Mouse (Mus musculus) kidney, embryonic 14.5 days (tissue): ENCODE data around the gene Gpalpp1. TPM values are rescaled to one million over a fixed set of nuclear protein-coding genes. Genes with fewer than 3 reads are reported as not detected.

Experiments used
- ATAC-seq: fragments of 200-750 bp; cut with Nextera tagmentation; 2 replicates; pipeline ENCODE4 v1.8.0; 2017; ENCODE audit warnings: moderate number of reproducible peaks, mild to moderate bottlenecking, moderate TSS enrichment, moderate library complexity; ENCODE audit not compliant: low FRiP score, low TSS enrichment
- H3K27ac ChIP-seq: fragments of 300-500 bp; sonication (generic); 2 replicates; pipeline ENCODE4 v1.5.1; 2014; ENCODE audit warnings: low read depth, mild to moderate bottlenecking, low read length, moderate library complexity, mixed read lengths
- H3K27me3 ChIP-seq: fragments of 300-500 bp; sonication (generic); 2 replicates; pipeline ENCODE4 v1.6.1; 2014; ENCODE audit warnings: mild to moderate bottlenecking, low read length; ENCODE audit not compliant: control insufficient read depth, insufficient read depth
- H3K36me3 ChIP-seq: fragments of 300-500 bp; sonication (generic); 2 replicates; pipeline ENCODE4 v1.6.1; 2014; ENCODE audit warnings: low read length, mixed read lengths; ENCODE audit not compliant: control insufficient read depth, insufficient read depth
- H3K4me1 ChIP-seq: fragments of 300-500 bp; sonication (generic); 2 replicates; pipeline ENCODE4 v1.6.1; 2014; ENCODE audit warnings: low read length, mixed read lengths; ENCODE audit not compliant: control insufficient read depth, insufficient read depth
- H3K4me2 ChIP-seq: fragments of 300-500 bp; sonication (generic); replicated peaks from 2 replicates; pipeline ENCODE4 v1.6.1; 2014; ENCODE audit warnings: low read depth, mild to moderate bottlenecking, low read length
- H3K4me3 ChIP-seq: fragments of 300-500 bp; sonication (generic); 2 replicates; pipeline ENCODE4 v1.5.1; 2014; ENCODE audit warnings: mild to moderate bottlenecking, low read length
- H3K9ac ChIP-seq: fragments of 300-500 bp; sonication (generic); 2 replicates; pipeline ENCODE4 v1.6.1; 2014; ENCODE audit warnings: low read depth, mild to moderate bottlenecking, low read length, moderate library complexity
- H3K9me3 ChIP-seq: fragments of 300-500 bp; sonication (generic); 2 replicates; pipeline ENCODE4 v1.6.1; 2016; ENCODE audit warnings: low read length; ENCODE audit not compliant: control insufficient read depth
- WGBS: fragments of 180-500 bp; shearing (Covaris S2); extraction: QIAGEN DNeasy Blood & Tissue Kit; methylation state at CpG from one replicate; pipeline ENCODE4 v1.1.7; 2014; 5-methylcytosine and 5-hydroxymethylcytosine counted together
- polyA plus RNA-seq: library from polyadenylated mRNA; unstranded; fragments of >200 nt; fragmentation: Nextera tagmentation; extraction: Ambion mirVana; gene quantifications from 2 replicates; pipeline ENCODE4 v1.2.1, GENCODE M21; 2014

Gene Gpalpp1
- 8.5 and 13.3 TPM in 2 replicates for polyA plus RNA-seq

DNA sequence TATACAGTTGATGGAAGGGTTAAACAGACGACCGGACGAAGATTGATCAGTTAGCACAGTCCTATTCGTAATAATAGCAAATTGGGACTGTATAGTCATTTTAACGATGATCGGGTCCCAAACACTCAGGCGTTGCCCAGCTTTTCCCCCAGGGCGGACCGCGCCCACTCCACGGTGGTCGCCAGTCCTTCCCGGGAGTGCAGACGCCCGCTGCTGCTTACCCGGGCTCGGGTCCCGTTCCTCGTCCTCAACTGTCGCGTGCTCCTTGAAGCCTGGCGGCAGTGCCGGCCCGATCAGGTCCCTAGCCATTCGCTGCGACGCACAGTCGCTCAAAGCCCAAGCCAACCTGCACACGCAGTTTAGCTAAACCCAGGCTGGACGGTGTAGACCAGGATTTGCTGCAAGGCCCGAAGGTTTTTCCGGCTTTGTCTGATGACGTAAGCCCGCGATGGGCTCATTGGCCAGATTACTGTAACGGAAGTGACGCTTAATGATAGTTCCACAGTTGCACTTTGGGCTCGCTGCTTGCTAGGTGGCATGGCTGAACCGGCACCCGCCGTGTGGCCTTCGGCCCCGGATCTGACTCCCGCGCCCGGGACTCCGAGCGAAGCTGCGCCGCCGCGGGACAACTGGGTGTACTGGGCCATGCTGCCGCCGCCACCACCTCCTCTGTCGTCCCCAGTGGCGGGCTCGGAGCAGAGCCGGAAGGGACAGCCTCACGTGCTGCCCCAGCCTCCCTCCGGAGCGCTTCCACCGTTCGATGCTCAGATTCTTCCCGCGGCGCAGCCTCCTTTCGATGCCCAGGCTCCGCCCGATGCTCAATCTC lies at the start of gene Gpalpp1, which contains the start of gene Nufip1:
TSS of gene Gpalpp1 (minus strand) at position 365 of the 826 bp plus-strand sequence.
TSS of gene Nufip1 (plus strand) at position 496 of the 826 bp plus-strand sequence.
- WGBS, result under 1% methylated on average over 69 of the region's 69 CpGs
- no peaks in the 10 kb centered on the region for H3K27me3 ChIP-seq

GRCm38 (mm10) chr14:76158192-76158785 lies 47.7 kb upstream of the Gpalpp1 start:
- Histone ChIP-seq H3K4me1 (no peaks in the 10 kb centered on the region), H3K9ac (no peak overlapping the region), H3K36me3 (no peaks in the 10 kb centered on the region), H3K27ac (no peak overlapping the region), H3K4me3 (no peak overlapping the region), H3K27me3 (no peaks in the 10 kb centered on the region), H3K4me2 (no peak overlapping the region), H3K9me3 (no peaks in the 10 kb centered on the region)
- 67% methylated on average over 5 of the region's 5 CpGs for WGBS
- no peak for ATAC-seq

More for the DNA sequence above, at the start of gene Gpalpp1, which contains the start of gene Nufip1:
- Histone ChIP-seq H3K9ac (peak within 1 kb of the TSS; percentile 77), H3K27ac (peak within 1 kb of the TSS; percentile 70), H3K9me3 (no peaks in the 10 kb centered on the region), H3K4me2 (peak within 1 kb of the TSS; percentile 85), H3K4me3 (peak within 1 kb of the TSS; percentile 85), H3K36me3 (peaks cover 28% of the 10 kb centered on the region), H3K4me1 (peaks cover 11% of the 10 kb centered on the region; the same call in 1 of the 2 replicates)
- peak; percentile 98 for ATAC-seq

GRCm38 (mm10) chr14:76153828-76154227 lies 43.3 kb upstream of the Gpalpp1 start:
- Histone ChIP-seq H3K4me2 (peak overlapping the region; percentile 65; the same call in 1 of the 2 replicates), H3K27ac (no peak overlapping the region), H3K4me3 (no peak overlapping the region), H3K4me1 (0 out of 2 replicates have a peak, but pooled peaks cover 4% of the 10 kb centered on the region), H3K36me3 (no peaks in the 10 kb centered on the region), H3K27me3 (no peaks in the 10 kb centered on the region), H3K9ac (no peak overlapping the region), H3K9me3 (no peaks in the 10 kb centered on the region)
- no peak for ATAC-seq
- WGBS, result 31% methylated on average over 6 of the region's 6 CpGs

GRCm38 (mm10) chr14:76153003-76153675 lies 42.6 kb upstream of the Gpalpp1 start:
- 0 out of 2 replicates have a peak, but pooled peaks cover 4% of the 10 kb centered on the region for H3K4me1 ChIP-seq
- peak overlapping the region; percentile 65 for H3K4me2 ChIP-seq
- H3K27ac ChIP-seq, result peak overlapping the region; percentile 64
- ATAC-seq, result peak; percentile 28
- H3K9ac ChIP-seq, result peak overlapping the region; percentile 45; the same call in 1 of the 2 replicates
- no peaks in the 10 kb centered on the region for H3K36me3 ChIP-seq
- no peaks in the 10 kb centered on the region for H3K9me3 ChIP-seq
- H3K4me3 ChIP-seq, result peak overlapping the region; percentile 79
- 2% methylated on average over 24 of the region's 24 CpGs for WGBS
- no peaks in the 10 kb centered on the region for H3K27me3 ChIP-seq

GRCm38 (mm10) chr14:76152162-76153002 lies 41.8 kb upstream of the Gpalpp1 start:
- ATAC-seq, result peak; percentile 95
- Histone ChIP-seq H3K9ac (peak overlapping the region; percentile 89), H3K27ac (peak overlapping the region; percentile 99), H3K4me3 (peak overlapping the region; percentile 79), H3K9me3 (no peaks in the 10 kb centered on the region), H3K4me2 (peak overlapping the region; percentile 65), H3K36me3 (no peaks in the 10 kb centered on the region), H3K4me1 (0 out of 2 replicates have a peak, but pooled peaks cover 4% of the 10 kb centered on the region), H3K27me3 (no peaks in the 10 kb centered on the region)
- WGBS, result under 1% methylated on average over 41 of the region's 41 CpGs

- Histone ChIP-seq H3K27me3 (no peaks in the 10 kb centered on the region), H3K4me3 (peak overlapping the region; percentile 79), H3K27ac (peak overlapping the region; percentile 99), H3K9ac (peak overlapping the region; percentile 89), H3K4me2 (peak overlapping the region; percentile 65), H3K36me3 (no peaks in the 10 kb centered on the region), H3K9me3 (no peaks in the 10 kb centered on the region), H3K4me1 (0 out of 2 replicates have a peak, but pooled peaks cover 4% of the 10 kb centered on the region)
- WGBS, result 2% methylated on average over 10 of the region's 10 CpGs
- ATAC-seq, result no peak
These were observed 41.2 kb upstream of the Gpalpp1 start for GRCm38 (mm10) chr14:76151820-76152161.

DNA sequence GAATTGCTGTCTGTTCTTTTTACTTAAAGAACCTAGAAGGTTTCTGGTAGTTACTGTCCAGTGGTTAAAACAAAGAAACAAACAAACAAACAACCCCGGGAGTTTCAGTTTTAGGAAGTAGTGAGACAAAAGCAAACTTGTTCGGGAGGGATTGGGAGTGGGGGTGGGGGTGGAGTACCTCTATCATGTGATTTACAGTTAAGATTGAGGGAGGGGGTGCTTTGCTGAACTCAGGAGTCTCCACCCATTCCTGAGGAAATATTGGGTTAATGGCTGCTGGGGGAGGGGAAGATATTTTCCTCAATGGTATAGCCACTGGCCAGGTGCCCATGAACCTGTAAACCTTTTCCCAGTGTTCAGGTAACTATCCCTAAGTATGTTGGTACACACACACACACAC lies 40.5 kb upstream of the Gpalpp1 start:
- H3K36me3 ChIP-seq, result no peaks in the 10 kb centered on the region
- 71% methylated on average over 2 of the region's 2 CpGs for WGBS
- no peaks in the 10 kb centered on the region for H3K9me3 ChIP-seq
- H3K4me1 ChIP-seq, result 0 out of 2 replicates have a peak, but pooled peaks cover 4% of the 10 kb centered on the region
- H3K9ac ChIP-seq, result no peak overlapping the region
- no peak overlapping the region for H3K4me3 ChIP-seq
- no peak overlapping the region for H3K4me2 ChIP-seq
- H3K27ac ChIP-seq, result no peak overlapping the region
- H3K27me3 ChIP-seq, result no peaks in the 10 kb centered on the region
- ATAC-seq, result no peak

DNA sequence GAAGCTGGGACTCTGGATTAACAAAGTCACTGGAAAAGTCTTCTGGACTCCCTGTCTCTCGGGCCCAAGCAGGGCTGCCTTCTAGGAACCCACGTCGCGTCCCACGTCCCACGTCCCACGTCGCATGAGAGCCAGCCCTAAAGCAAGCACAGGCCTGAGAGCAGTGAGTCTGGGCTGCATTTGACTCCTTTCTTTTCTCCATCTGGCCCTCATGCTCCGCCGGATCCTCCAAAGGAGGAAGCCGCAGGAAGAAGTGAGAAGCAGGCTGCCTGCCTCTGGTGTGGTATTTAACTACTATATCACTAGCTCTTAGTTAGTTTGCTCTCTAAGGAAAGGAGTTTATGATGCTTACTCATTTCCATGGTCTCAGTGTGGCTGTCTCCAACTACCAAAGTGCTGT lies 39.9 kb upstream of the Gpalpp1 start:
- WGBS, result 83% methylated on average over 11 of the region's 11 CpGs
- H3K27me3 ChIP-seq, result no peaks in the 10 kb centered on the region
- H3K4me1 ChIP-seq, result 0 out of 2 replicates have a peak, but pooled peaks cover 4% of the 10 kb centered on the region
- no peaks in the 10 kb centered on the region for H3K36me3 ChIP-seq
- no peak overlapping the region for H3K27ac ChIP-seq
- no peak for ATAC-seq
- H3K4me3 ChIP-seq, result no peak overlapping the region
- no peaks in the 10 kb centered on the region for H3K9me3 ChIP-seq
- no peak overlapping the region for H3K9ac ChIP-seq
- H3K4me2 ChIP-seq, result no peak overlapping the region
